Mouse (Mus musculus) erythroblast, embryonic 14.5 days (primary cell): ENCODE results near the gene Fam214a.

Experiments
- GATA1 ChIP-seq: IDR thresholded peaks from 2 replicates; pipeline ENCODE4 v1.6.1; 2012; ENCODE audit warnings: low read length, inconsistent platforms, mixed read lengths
- TAL1 ChIP-seq: IDR thresholded peaks from 3 replicates; pipeline ENCODE4 v1.6.1; 2012; ENCODE audit warnings: low read length, inconsistent platforms, mixed read lengths

DNA sequence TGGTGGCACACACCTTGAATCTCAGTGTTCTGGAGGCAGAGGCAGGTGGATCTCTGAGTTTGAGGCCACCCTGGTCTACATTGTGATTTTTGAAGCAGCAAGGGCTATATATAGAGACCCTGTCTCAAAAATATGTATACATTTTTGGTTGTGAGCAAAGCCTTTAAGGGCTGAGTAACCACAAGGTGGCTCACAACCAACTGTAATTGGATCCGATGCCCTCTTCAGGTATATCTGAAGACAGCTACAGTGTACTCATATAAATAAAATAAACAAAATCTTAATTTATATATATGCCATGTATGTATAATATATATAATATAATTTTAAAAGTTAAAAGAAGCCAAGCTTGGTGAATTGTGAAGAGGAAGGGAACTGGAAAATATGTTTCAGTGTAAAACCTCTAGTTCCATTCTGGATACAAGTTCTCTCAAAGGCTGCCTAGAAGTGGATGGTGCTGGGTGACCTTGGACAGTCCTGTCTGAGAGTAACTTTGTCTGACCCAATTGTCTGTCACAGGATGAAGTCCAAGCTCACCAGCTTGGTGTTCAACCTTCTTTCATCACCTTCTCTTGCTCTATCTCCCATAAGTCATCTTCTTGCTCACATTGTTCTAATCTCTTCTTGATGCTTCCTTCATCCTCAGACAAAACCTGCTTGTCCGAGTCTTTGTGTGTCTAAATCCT is 89.3 kb downstream of the Fam214a start:
- TF ChIP-seq TAL1 (no peak), GATA1 (no peak)
